Mouse (Mus musculus) stomach, embryonic 16.5 days (tissue): ENCODE results near the gene Ppard. TPM values are rescaled to one million over a fixed set of nuclear protein-coding genes. Genes with fewer than 3 reads are reported as not detected.
"Not testable (repeated sequence)": the region's sequence is repeated elsewhere in the genome, so short reads cannot be mapped to it uniquely, and the experiment has no call there.

Experiments used
- ATAC-seq: fragments of 200-750 bp; cut with Nextera tagmentation; 2 replicates; pipeline ENCODE4 v1.8.0; 2017; ENCODE audit warnings: moderate number of reproducible peaks, moderate TSS enrichment; ENCODE audit not compliant: insufficient read depth, low FRiP score
- H3K27ac ChIP-seq: fragments of 300-500 bp; sonication (generic); 2 replicates; pipeline ENCODE4 v1.5.1; 2014; ENCODE audit warnings: low read length
- H3K27me3 ChIP-seq: fragments of 300-500 bp; sonication (generic); 2 replicates; pipeline ENCODE4 v1.6.1; 2014; ENCODE audit warnings: low read length, control low read depth, mixed read lengths; ENCODE audit not compliant: control insufficient read depth, insufficient read depth
- H3K36me3 ChIP-seq: fragments of 300-500 bp; sonication (generic); 2 replicates; pipeline ENCODE4 v1.6.1; 2014; ENCODE audit warnings: low read length; ENCODE audit not compliant: control insufficient read depth, insufficient read depth
- H3K4me1 ChIP-seq: fragments of 300-500 bp; sonication (generic); 2 replicates; pipeline ENCODE4 v1.6.1; 2014; ENCODE audit warnings: low read length, control low read depth, mixed read lengths; ENCODE audit not compliant: control insufficient read depth, insufficient read depth
- H3K4me2 ChIP-seq: fragments of 300-500 bp; sonication (generic); 2 replicates; pipeline ENCODE4 v1.6.1; 2014; ENCODE audit warnings: low read depth, low read length, mixed read lengths
- H3K4me3 ChIP-seq: fragments of 300-500 bp; sonication (generic); replicated peaks from 2 replicates; pipeline ENCODE4 v1.5.1; 2014; ENCODE audit warnings: mild to moderate bottlenecking, low read length
- H3K9ac ChIP-seq: fragments of 300-500 bp; sonication (generic); 2 replicates; pipeline ENCODE4 v1.6.1; 2014; ENCODE audit warnings: low read length
- H3K9me3 ChIP-seq: fragments of 300-500 bp; sonication (generic); replicated peaks from 2 replicates; pipeline ENCODE4 v1.6.1; 2016; ENCODE audit warnings: low read length, control low read depth; ENCODE audit not compliant: control insufficient read depth
- WGBS: fragments of 180-500 bp; shearing (Covaris S2); extraction: QIAGEN DNeasy Blood & Tissue Kit; methylation state at CpG from one replicate; pipeline ENCODE4 v1.1.7; 2014; 5-methylcytosine and 5-hydroxymethylcytosine counted together
- polyA plus RNA-seq: library from polyadenylated mRNA; unstranded; fragments of >200 nt; fragmentation: Nextera tagmentation; extraction: Ambion mirVana; gene quantifications from 2 replicates; pipeline ENCODE4 v1.2.1, GENCODE M21; 2015

Ppard gene
- polyA plus RNA-seq, 1 experiment from 2014 or later, result 2.8 TPM

DNA sequence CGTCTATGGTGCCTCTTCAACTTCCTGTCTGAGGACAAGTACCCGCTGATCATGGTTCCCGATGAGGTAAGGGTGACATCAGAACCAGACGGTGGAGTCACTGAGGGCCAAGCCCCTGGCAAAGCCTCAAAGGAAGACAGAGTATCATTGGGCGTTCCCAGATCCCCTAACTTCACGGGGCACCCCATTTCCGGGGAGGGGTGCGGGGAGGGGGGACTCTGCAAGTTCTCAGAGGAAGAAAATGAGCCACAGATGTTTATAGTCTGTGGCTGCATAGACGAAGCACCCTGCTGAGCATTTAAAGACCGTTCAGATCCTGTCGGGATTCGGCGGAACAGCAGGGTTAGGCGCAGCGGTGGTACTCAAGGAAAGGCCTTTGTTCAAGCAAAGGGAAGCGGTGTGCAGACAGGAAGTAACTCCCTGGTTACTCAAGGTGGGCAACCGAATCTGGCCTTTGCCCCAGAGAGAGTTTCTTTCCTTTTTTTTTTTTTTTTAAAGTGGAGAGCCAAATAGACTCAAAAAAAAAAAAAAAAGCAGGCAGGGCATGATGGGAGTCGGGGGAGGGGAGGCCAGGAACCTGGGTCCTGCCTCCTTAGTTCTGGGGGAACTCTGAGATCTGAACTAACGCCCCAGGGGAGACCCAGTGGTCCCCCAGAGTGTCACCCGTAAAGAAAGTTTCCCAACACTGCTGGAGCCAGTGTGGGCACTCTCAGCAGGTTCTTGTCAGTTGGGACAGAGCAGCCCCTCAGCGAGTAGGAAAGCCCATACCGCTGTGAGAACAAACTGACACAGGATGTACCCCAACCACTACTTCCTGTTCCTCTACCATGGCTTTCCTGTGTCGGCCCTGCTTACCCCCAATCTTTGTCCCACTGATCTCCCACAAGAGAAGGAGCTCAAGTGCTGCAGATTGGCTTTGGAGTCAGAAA is 14.5 kb upstream of the Ppard start:
- H3K9me3 ChIP-seq, result no peaks in the 10 kb centered on the region
- no peak overlapping the region for H3K4me3 ChIP-seq
- 26% methylated on average over 23 of the region's 23 CpGs for WGBS
- H3K4me2 ChIP-seq, result peak overlapping the region; percentile 25
- 0 out of 2 replicates have a peak, but pooled peaks have one; percentile 14 for ATAC-seq
- H3K36me3 ChIP-seq, result no peaks in the 10 kb centered on the region
- H3K4me1 ChIP-seq, result peaks cover 8% of the 10 kb centered on the region; the same call in 1 of the 2 replicates
- H3K27ac ChIP-seq, result peak overlapping the region; percentile 23; the same call in 1 of the 2 replicates
- peak overlapping the region; percentile 27; the same call in 1 of the 2 replicates for H3K9ac ChIP-seq
- no peaks in the 10 kb centered on the region for H3K27me3 ChIP-seq

DNA sequence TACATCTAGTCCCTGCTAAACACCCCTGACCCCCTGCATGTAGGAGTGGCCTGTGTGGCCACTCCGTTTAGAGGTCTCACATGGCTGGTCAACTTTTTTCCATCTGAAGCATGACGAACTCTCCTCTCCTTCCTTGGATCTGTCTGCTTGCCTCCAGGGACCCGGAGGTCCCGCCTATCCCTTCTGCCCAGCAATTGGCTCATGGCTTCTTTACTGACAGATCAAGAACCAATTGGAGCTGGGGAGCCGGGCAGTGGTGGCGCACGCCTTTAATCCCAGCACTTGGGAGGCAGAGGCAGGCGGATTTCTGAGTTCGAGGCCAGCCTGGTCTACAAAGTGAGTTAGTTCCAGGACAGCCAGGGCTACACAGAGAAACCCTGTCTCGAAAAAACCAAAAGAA is 10.0 kb upstream of the Ppard start:
- not testable (repeated sequence) for H3K4me2 ChIP-seq, H3K9ac ChIP-seq, H3K9me3 ChIP-seq, ATAC-seq, H3K4me3 ChIP-seq, H3K36me3 ChIP-seq, H3K27ac ChIP-seq, H3K27me3 ChIP-seq
- WGBS, result 87% methylated on average over 10 of the region's 10 CpGs
- peaks cover 19% of the 10 kb centered on the region for H3K4me1 ChIP-seq

DNA sequence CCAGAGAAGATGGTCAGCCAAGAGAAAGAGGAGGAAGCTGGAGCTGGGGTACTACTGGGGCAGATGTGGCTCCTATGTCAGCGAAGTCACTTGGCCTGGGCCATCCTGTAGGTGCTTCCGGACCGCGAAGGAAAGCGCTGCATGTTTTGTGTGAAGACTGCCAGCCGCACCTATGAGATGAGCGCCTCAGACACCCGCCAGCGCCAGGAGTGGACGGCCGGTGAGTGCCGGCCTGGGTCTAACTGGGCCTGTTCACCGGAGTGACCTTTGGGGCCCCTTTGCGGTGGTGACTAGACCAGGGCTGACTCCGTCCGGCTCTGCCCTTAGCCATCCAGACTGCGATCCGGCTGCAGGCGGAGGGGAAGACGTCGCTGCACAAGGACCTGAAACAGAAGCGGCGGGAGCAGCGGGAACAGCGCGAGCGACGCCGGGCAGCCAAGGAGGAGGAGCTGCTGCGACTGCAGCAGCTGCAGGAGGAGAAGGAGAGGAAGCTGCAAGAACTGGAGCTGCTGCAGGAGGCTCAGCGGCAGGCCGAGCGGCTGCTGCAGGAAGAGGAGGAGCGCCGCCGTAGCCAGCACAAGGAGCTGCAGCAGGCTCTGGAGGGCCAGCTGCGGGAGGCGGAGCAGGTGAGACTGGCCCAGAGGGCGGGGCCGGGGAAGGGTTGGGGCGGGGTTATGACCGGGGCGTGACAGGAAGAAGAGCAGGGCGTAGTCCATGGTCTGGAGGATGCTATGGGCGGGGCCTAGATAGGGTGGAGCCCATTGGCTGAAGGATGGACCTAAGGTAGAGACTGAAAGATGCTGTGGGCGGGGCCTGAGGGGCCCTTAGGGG is 8.7 kb upstream of the Ppard start:
- 1% methylated on average over 45 of the region's 46 CpGs for whole genome bisulfite sequencing
- peak overlapping the region; percentile 85 for H3K9ac ChIP-seq
- H3K4me2 ChIP-seq, result peak overlapping the region; percentile 99
- peak overlapping the region; percentile 91 for H3K27ac ChIP-seq
- peak; percentile 94 for ATAC-seq
- peak overlapping the region; percentile 65 for H3K4me3 ChIP-seq
- no peaks in the 10 kb centered on the region for H3K36me3 ChIP-seq
- peaks cover 12% of the 10 kb centered on the region for H3K4me1 ChIP-seq
- H3K9me3 ChIP-seq, result no peaks in the 10 kb centered on the region
- no peaks in the 10 kb centered on the region for H3K27me3 ChIP-seq

GRCm38 (mm10) chr17:28224615-28225014 is 7.9 kb upstream of the Ppard start:
- Histone ChIP-seq H3K4me3 (no peak overlapping the region), H3K9ac (no peak overlapping the region), H3K27me3 (no peaks in the 10 kb centered on the region), H3K36me3 (no peaks in the 10 kb centered on the region), H3K4me2 (0 out of 2 replicates have a peak overlapping the region, but pooled peaks have one; percentile 99), H3K9me3 (no peaks in the 10 kb centered on the region), H3K4me1 (peaks cover 12% of the 10 kb centered on the region), H3K27ac (peak overlapping the region; percentile 91)
- 74% methylated on average over 10 of the region's 10 CpGs for WGBS
- ATAC-seq, result no peak

DNA sequence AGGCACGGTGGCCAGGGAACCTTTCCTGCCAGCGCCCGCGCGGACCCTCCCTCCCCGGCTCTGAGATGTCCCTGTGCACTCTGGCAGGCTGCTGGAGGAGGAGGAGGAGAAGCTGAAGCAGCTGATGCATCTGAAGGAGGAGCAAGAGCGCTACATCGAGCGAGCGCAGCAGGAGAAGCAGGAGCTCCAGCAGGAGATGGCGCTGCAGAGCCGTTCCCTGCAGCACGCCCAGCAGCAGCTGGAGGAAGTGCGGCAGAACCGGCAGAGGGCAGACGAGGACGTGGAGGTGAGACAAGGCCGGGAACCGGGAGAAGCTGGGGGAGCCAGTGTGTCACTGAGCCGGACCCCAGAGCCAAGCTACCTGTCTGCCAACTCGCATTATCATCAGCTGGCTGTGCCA is 6.5 kb upstream of the Ppard start:
- H3K4me1 ChIP-seq, result peaks cover 12% of the 10 kb centered on the region
- peak overlapping the region; percentile 28 for H3K4me3 ChIP-seq
- H3K4me2 ChIP-seq, result peak overlapping the region; percentile 54
- ATAC-seq, result peak; percentile 66
- H3K36me3 ChIP-seq, result no peaks in the 10 kb centered on the region
- H3K9ac ChIP-seq, result peak overlapping the region; percentile 47; the same call in 1 of the 2 replicates
- H3K27me3 ChIP-seq, result no peaks in the 10 kb centered on the region
- H3K9me3 ChIP-seq, result no peaks in the 10 kb centered on the region
- peak overlapping the region; percentile 39; the same call in 1 of the 2 replicates for H3K27ac ChIP-seq
- WGBS, result 6% methylated on average over 21 of the region's 21 CpGs

DNA sequence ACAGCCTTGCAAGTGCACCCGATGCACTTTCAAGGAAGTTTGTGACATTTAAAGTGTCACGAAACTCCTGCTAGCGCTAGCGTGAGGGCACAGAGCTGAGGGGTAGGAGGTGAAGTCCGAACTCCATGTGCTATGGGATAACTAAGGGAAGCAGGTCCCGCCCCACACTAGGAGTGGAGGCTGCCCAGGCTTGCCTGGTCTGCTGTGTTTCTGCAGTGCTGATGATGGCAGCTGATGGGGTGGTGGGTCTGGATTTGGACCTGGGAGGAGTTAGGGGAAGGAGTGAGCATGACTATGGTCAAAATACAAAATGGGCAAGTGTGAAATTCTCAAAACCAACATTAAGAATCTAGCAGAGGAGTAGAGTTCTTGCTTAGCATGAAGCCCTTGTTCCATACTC is 2.0 kb upstream of the Ppard start:
- Histone ChIP-seq H3K4me3 (no peak overlapping the region), H3K27me3 (no peaks in the 10 kb centered on the region), H3K9ac (no peak overlapping the region), H3K4me2 (no peak overlapping the region), H3K27ac (no peak overlapping the region), H3K9me3 (no peaks in the 10 kb centered on the region), H3K4me1 (peaks cover 24% of the 10 kb centered on the region), H3K36me3 (no peaks in the 10 kb centered on the region)
- 77% methylated on average over 6 of the region's 6 CpGs for WGBS
- ATAC-seq, result no peak

DNA sequence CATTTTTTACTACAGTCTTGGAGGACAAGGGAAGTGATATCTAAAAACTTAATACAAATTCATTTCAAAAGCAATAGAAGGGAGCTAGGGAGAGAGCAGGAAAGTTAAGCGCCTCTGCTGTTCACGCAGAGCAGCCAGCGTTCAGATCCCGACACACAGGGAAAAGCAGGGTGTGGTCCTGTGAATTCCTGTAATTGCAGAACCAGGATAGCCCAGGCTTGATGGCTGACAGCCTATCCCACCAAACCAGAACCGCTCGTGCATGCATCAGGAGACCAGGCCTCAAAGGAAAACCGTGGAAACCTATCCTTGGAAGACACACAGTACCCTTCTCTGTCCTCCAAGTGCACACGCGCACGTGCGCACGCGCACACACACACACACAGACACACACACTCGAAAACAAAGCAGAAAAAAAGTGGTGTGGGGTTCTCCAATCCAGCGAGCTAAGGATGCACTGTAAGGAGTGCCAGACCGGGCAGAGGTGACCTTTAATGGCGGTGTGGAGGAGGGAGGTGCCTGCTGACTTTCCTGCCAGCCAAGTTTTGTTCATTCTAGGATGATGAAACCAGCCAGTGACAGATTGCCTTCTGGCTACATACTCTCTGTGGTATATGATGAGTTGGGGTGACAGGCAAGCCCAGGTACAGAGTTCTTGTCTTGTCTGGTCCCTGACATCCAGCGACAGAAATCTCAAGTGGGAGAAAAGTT is 1.3 kb upstream of the Ppard start:
- Histone ChIP-seq H3K9me3 (no peaks in the 10 kb centered on the region), H3K27me3 (no peaks in the 10 kb centered on the region), H3K4me3 (no peak overlapping the region), H3K4me2 (no peak overlapping the region), H3K27ac (no peak overlapping the region), H3K9ac (no peak overlapping the region), H3K4me1 (peaks cover 26% of the 10 kb centered on the region), H3K36me3 (no peaks in the 10 kb centered on the region)
- ATAC-seq, result no peak
- WGBS, result 82% methylated on average over 18 of the region's 18 CpGs

- H3K27ac ChIP-seq, result peak overlapping the region; percentile 88
- H3K9me3 ChIP-seq, result no peaks in the 10 kb centered on the region
- H3K4me2 ChIP-seq, result peak overlapping the region; percentile 68
- peak overlapping the region; percentile 88 for H3K9ac ChIP-seq
- 4% methylated on average over 17 of the region's 17 CpGs for WGBS
- H3K4me3 ChIP-seq, result peak overlapping the region; percentile 77
- H3K4me1 ChIP-seq, result peaks cover 28% of the 10 kb centered on the region
- no peak for ATAC-seq
- H3K27me3 ChIP-seq, result no peaks in the 10 kb centered on the region
- no peaks in the 10 kb centered on the region for H3K36me3 ChIP-seq
Measured at GRCm38 (mm10) chr17:28233091-28233731, 711 bp downstream of the Ppard start.
